Mouse (Mus musculus): ENCODE results near the gene Pld4.

Gene Pld4

GRCm38 (mm10) chr12:112767036-112767890, 6.8 kb downstream of the Pld4 start:
- DNase-seq (ENCODE audit: low spot score): no peak

GRCm38 (mm10) chr12:112768166-112768565, 7.7 kb downstream of the Pld4 start:
- DNase-seq (ENCODE audit: low spot score): no peak

- no peak for DNase-seq (ENCODE audit: low spot score)
These were observed 8.6 kb downstream of the Pld4 start for GRCm38 (mm10) chr12:112769031-112769430.

- DNase-seq (ENCODE audit: low spot score): no peak
These were observed 9.3 kb downstream of the Pld4 start for GRCm38 (mm10) chr12:112769751-112770150.

- DNase-seq (ENCODE audit: low spot score): no peak
These were observed 9.9 kb downstream of the Pld4 start for GRCm38 (mm10) chr12:112770396-112770795.

GRCm38 (mm10) chr12:112772306-112772705, 11.9 kb downstream of the Pld4 start:
- DNase-seq (ENCODE audit: low spot score): no peak

- no peak for DNase-seq (ENCODE audit: low spot score)
These were observed 12.9 kb downstream of the Pld4 start for GRCm38 (mm10) chr12:112773366-112773765.

- DNase-seq (ENCODE audit: low spot score): no peak
These were observed 13.6 kb downstream of the Pld4 start for GRCm38 (mm10) chr12:112774026-112774425.

GRCm38 (mm10) chr12:112774481-112774880, 14.0 kb downstream of the Pld4 start:
- DNase-seq (ENCODE audit: low spot score): no peak

- no peak for DNase-seq (ENCODE audit: low spot score)
These were observed 30.6 kb downstream of the Pld4 start for GRCm38 (mm10) chr12:112791026-112791425.

- peak; percentile 28 for DNase-seq (ENCODE audit: low spot score)
These were observed 33.3 kb downstream of the Pld4 start for GRCm38 (mm10) chr12:112793601-112794355.

- no peak for DNase-seq (ENCODE audit: low spot score)
These were observed 33.9 kb downstream of the Pld4 start for GRCm38 (mm10) chr12:112794356-112794816.

GRCm38 (mm10) chr12:112794998-112795397, 34.5 kb downstream of the Pld4 start:
- no peak for DNase-seq (ENCODE audit: low spot score)

- DNase-seq (ENCODE audit: low spot score): peak; percentile 30
These were observed 35.1 kb downstream of the Pld4 start for GRCm38 (mm10) chr12:112795466-112796104.

GRCm38 (mm10) chr12:112796551-112797510, 36.4 kb downstream of the Pld4 start:
- DNase-seq (ENCODE audit: low spot score): no peak

GRCm38 (mm10) chr12:112797672-112798331, 37.3 kb downstream of the Pld4 start:
- DNase-seq (ENCODE audit: low spot score): peak; percentile 71

- DNase-seq (ENCODE audit: low spot score): no peak
These were observed 37.9 kb downstream of the Pld4 start for GRCm38 (mm10) chr12:112798332-112798681.

- no peak for DNase-seq (ENCODE audit: low spot score)
These were observed 38.3 kb downstream of the Pld4 start for GRCm38 (mm10) chr12:112798716-112799115.

GRCm38 (mm10) chr12:112799237-112799970, 38.9 kb downstream of the Pld4 start:
- DNase-seq (ENCODE audit: low spot score): no peak

- DNase-seq (ENCODE audit: low spot score): peak; percentile 59
These were observed 40.0 kb downstream of the Pld4 start for GRCm38 (mm10) chr12:112800476-112800875.
